Mouse (Mus musculus) kidney, embryonic 15.5 days (tissue): ENCODE results near the gene Tinf2. TPM values are rescaled to one million over a fixed set of nuclear protein-coding genes. Genes with fewer than 3 reads are reported as not detected.

ENCODE experiments used
- ATAC-seq: fragments of 200-750 bp; cut with Nextera tagmentation; replicated peaks from 2 replicates; pipeline ENCODE4 v1.8.0; 2017; ENCODE audit warnings: moderate TSS enrichment; ENCODE audit not compliant: low FRiP score
- H3K27ac ChIP-seq: fragments of 300-500 bp; sonication (generic); 2 replicates; pipeline ENCODE4 v1.5.1; 2015; ENCODE audit warnings: mild to moderate bottlenecking, inconsistent platforms
- H3K27me3 ChIP-seq: fragments of 300-500 bp; sonication (generic); 2 replicates; pipeline ENCODE4 v1.6.1; 2015; ENCODE audit warnings: inconsistent platforms
- H3K36me3 ChIP-seq: fragments of 300-500 bp; sonication (generic); 2 replicates; pipeline ENCODE4 v1.6.1; 2015; ENCODE audit warnings: inconsistent platforms
- H3K4me1 ChIP-seq: fragments of 300-500 bp; sonication (generic); 2 replicates; pipeline ENCODE4 v1.6.1; 2015; ENCODE audit warnings: inconsistent platforms
- H3K4me2 ChIP-seq: fragments of 300-500 bp; sonication (generic); 2 replicates; pipeline ENCODE4 v1.6.1; 2015; ENCODE audit warnings: moderate library complexity, mild to moderate bottlenecking, inconsistent platforms
- H3K4me3 ChIP-seq: fragments of 300-500 bp; sonication (generic); replicated peaks from 2 replicates; pipeline ENCODE4 v1.5.1; 2015; ENCODE audit warnings: mild to moderate bottlenecking, inconsistent platforms
- H3K9ac ChIP-seq: fragments of 300-500 bp; sonication (generic); 2 replicates; pipeline ENCODE4 v1.6.1; 2015; ENCODE audit warnings: mild to moderate bottlenecking, inconsistent platforms
- H3K9me3 ChIP-seq: fragments of 300-500 bp; sonication (generic); replicated peaks from 2 replicates; pipeline ENCODE4 v1.6.1; 2016; ENCODE audit warnings: inconsistent platforms
- WGBS: fragments of 180-500 bp; shearing (Covaris S2); methylation state at CpG from one replicate; pipeline ENCODE4 v1.1.7; 2015; ENCODE audit warnings: mixed read lengths; 5-methylcytosine and 5-hydroxymethylcytosine counted together
- polyA plus RNA-seq: library from polyadenylated mRNA; unstranded; fragments of >200 nt; fragmentation: Nextera tagmentation; extraction: Ambion mirVana; gene quantifications from 2 replicates; pipeline ENCODE4 v1.2.1, GENCODE M21; 2015

Gene Tinf2
- polyA plus RNA-seq, 1 experiment from 2014 or later = 46.9 TPM

DNA sequence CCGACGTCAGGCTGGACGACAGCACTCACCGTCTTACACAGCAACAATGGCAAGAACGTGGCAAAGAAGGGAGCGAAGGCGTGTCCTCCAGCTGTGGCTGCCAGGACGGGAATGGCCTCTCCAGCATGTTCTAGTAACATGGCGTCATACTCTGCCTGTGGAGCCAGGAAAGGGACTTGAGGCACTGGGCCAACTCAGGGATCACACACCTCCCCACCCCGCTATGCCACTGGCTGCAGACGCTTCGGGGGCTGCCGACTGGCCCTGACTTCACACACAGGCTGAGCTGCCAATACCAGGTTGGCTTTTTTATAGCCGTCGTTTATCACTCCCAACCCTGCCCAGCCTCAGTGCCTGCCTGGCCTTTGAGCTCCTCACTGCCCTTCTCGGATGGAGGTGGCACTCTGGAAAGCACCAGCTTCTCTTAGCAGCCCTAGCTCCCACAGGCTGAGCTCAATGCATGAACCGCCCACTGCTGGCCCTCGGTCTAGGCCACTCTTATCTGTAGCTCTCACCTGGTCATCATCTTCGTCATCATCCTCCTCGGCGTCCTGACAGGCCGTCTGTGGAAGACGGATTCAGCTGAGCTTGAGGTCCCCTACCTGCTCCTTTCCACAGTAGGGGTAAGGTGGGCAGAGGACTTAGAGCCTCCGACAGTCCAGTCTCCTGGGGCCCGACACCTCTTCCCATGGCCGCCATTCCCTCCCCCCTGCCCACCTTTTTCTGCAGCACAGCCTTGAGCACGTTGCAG lies 53.4 kb downstream of the Tinf2 start:
- H3K9me3 ChIP-seq = no peaks in the 10 kb centered on the region
- whole genome bisulfite sequencing = 76% methylated on average over 27 of the region's 27 CpGs
- ATAC-seq = no peak

More for the DNA sequence above, 53.4 kb downstream of the Tinf2 start:
- H3K9ac ChIP-seq = no peak overlapping the region
- H3K4me3 ChIP-seq = no peak overlapping the region
- H3K4me1 ChIP-seq = no peaks in the 10 kb centered on the region
- H3K27me3 ChIP-seq = no peaks in the 10 kb centered on the region
- H3K4me2 ChIP-seq = no peak overlapping the region
- H3K27ac ChIP-seq = no peak overlapping the region
- H3K36me3 ChIP-seq = peaks cover 100% of the 10 kb centered on the region

Other genes with a start within 250 kb of the Tinf2 start
- 127 and 130 TPM in 2 replicates for gene Dhrs4, start 203.1 kb downstream of the Tinf2 start, polyA plus RNA-seq
- gene Carmil3, start 191.2 kb downstream of the Tinf2 start, polyA plus RNA-seq = 2.4 and 2.9 TPM in 2 replicates
- gene Cpne6, start 171.4 kb downstream of the Tinf2 start, polyA plus RNA-seq = 0.24 and 0.26 TPM in 2 replicates
- gene Nrl, start 156.8 kb downstream of the Tinf2 start, polyA plus RNA-seq = not detected in 2 replicates
- gene Pck2, start 141.6 kb downstream of the Tinf2 start, polyA plus RNA-seq = 50.5 and 55.4 TPM in 2 replicates
- gene Dcaf11, start 121.8 kb downstream of the Tinf2 start, polyA plus RNA-seq = 89.2 and 93.0 TPM in 2 replicates
- gene A730061H03Rik, start 121.4 kb downstream of the Tinf2 start, polyA plus RNA-seq = 1.6 TPM in 2 replicates
- gene Fitm1, start 106.2 kb downstream of the Tinf2 start, polyA plus RNA-seq = 4.2 and 6.1 TPM in 2 replicates
- gene Psme1, start 103.7 kb downstream of the Tinf2 start, polyA plus RNA-seq = 147 and 153 TPM in 2 replicates
- 6.8 and 7.4 TPM in 2 replicates for gene Emc9, start 96.5 kb downstream of the Tinf2 start, polyA plus RNA-seq
- 248 and 261 TPM in 2 replicates for gene Psme2, start 90.7 kb downstream of the Tinf2 start, polyA plus RNA-seq
- gene Rnf31, start 90.1 kb downstream of the Tinf2 start, polyA plus RNA-seq = 18.6 and 21.7 TPM in 2 replicates
- gene Irf9, start 78.2 kb downstream of the Tinf2 start, polyA plus RNA-seq = 12.8 and 14.6 TPM in 2 replicates
- gene Rec8, start 63.8 kb downstream of the Tinf2 start, polyA plus RNA-seq = 20.3 and 22.4 TPM in 2 replicates
- gene Ipo4, start 45.9 kb downstream of the Tinf2 start, polyA plus RNA-seq = 97.4 and 115 TPM in 2 replicates
- 1.4 and 2.3 TPM in 2 replicates for gene Gm49378, start 43.9 kb downstream of the Tinf2 start, polyA plus RNA-seq
- gene Tm9sf1, start 38.0 kb downstream of the Tinf2 start, polyA plus RNA-seq = 113 and 123 TPM in 2 replicates
- 0.92 and 1.0 TPM in 2 replicates for gene Tssk4, start 31.6 kb downstream of the Tinf2 start, polyA plus RNA-seq
- 53.6 and 55.8 TPM in 2 replicates for gene Mdp1, start 21.3 kb downstream of the Tinf2 start, polyA plus RNA-seq
- gene Gmpr2, start 9.9 kb downstream of the Tinf2 start, polyA plus RNA-seq = 68.2 and 72.6 TPM in 2 replicates
- gene Nedd8, start 9.7 kb downstream of the Tinf2 start, polyA plus RNA-seq = 545 and 565 TPM in 2 replicates
- 2.1 TPM in 2 replicates for gene Tgm1, start 32.1 kb upstream of the Tinf2 start, polyA plus RNA-seq
- 37.6 and 41.8 TPM in 2 replicates for gene Rabggta, start 40.4 kb upstream of the Tinf2 start, polyA plus RNA-seq
- 94.5 and 94.7 TPM in 2 replicates for gene Dhrs1, start 63.9 kb upstream of the Tinf2 start, polyA plus RNA-seq
- 38.6 and 43.4 TPM in 2 replicates for gene Nop9, start 63.9 kb upstream of the Tinf2 start, polyA plus RNA-seq
- 10.0 and 11.2 TPM in 2 replicates for gene Cideb, start 76.6 kb upstream of the Tinf2 start, polyA plus RNA-seq
- 0.25 and 0.35 TPM in 2 replicates for gene Ltb4r2, start 79.6 kb upstream of the Tinf2 start, polyA plus RNA-seq
- gene Ltb4r1, start 84.1 kb upstream of the Tinf2 start, polyA plus RNA-seq = 0.69 and 0.73 TPM in 2 replicates
- 13.9 and 15.8 TPM in 2 replicates for gene Adcy4, start 102.3 kb upstream of the Tinf2 start, polyA plus RNA-seq
- 38.1 and 40.4 TPM in 2 replicates for gene Ripk3, start 107.0 kb upstream of the Tinf2 start, polyA plus RNA-seq
- 32.2 and 39.9 TPM in 2 replicates for gene Nfatc4, start 141.3 kb upstream of the Tinf2 start, polyA plus RNA-seq
- 20.7 and 22.4 TPM in 2 replicates for gene Nynrin, start 172.2 kb upstream of the Tinf2 start, polyA plus RNA-seq
- gene Cbln3, start 202.6 kb upstream of the Tinf2 start, polyA plus RNA-seq = 0.33 and 0.65 TPM in 2 replicates
- 18.0 and 19.5 TPM in 2 replicates for gene Khnyn, start 203.1 kb upstream of the Tinf2 start, polyA plus RNA-seq
- 56.6 and 63.8 TPM in 2 replicates for gene Sdr39u1, start 218.5 kb upstream of the Tinf2 start, polyA plus RNA-seq